Mouse (Mus musculus) ES-E14 (cell line): ENCODE measurements around the gene Srcin1.

Experiments used
- HCFC1 ChIP-seq: IDR thresholded peaks from 2 replicates; pipeline ENCODE4 v1.6.1; 2012; ENCODE audit warnings: low read length, inconsistent platforms, borderline replicate concordance; ENCODE audit not compliant: insufficient read depth
- ZC3H11A ChIP-seq: IDR thresholded peaks from 2 replicates; pipeline ENCODE4 v1.6.1; 2012; ENCODE audit warnings: low read depth, mild to moderate bottlenecking, inconsistent platforms, low read length, borderline replicate concordance
- ZNF384 ChIP-seq: IDR thresholded peaks from 2 replicates; pipeline ENCODE4 v1.6.1; 2012; ENCODE audit warnings: low read depth, low read length, inconsistent platforms

DNA sequence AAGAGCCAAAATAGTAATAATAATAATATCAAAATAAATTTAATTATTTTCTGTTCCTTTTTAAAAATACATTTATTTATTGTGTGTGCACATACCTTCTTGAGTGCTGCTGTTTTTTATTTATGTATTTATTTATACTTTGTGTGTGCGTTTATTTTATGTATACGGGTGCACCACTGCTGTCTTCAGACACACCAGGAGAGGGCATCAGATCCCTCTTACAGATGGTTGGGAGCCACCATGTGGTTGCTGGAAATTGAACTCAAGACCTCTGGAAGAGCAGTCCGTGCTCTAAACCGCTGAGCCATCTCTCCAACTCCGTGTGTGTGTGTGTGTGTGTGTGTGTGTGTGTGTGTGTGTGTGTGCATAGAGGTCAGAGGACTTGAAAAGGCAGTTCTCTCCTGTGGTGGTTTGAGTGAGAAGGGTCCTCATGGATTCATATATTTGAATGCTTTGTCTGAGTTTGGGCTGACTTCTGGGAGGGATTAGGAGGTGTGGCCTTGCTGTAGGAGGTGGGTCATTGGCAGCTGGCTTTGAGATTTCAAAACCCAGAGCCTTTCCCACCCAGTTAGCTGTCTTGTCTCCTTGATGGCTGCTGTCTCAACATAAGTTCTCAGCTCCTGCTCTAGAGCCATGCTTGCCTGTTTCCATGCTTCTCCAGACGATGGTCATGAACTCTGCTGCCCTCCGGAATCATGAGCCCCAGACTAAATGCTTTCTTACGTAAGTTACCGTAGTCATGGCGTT lies 22.1 kb upstream of the Srcin1 start:
- no peak for TF ChIP-seq HCFC1
- no peak for TF ChIP-seq ZNF384
- no peak for TF ChIP-seq ZC3H11A
